Mouse (Mus musculus): Measurements from ENCODE around the gene Mink1. TPM values are rescaled to one million over a fixed set of nuclear protein-coding genes. Genes with fewer than 3 reads are reported as not detected.

Gene Mink1
- polyA plus RNA-seq, 1 experiment from 2014 or later = 18.2 TPM

GRCm38 (mm10) chr11:70654923-70655570 lies 92.4 kb downstream of the Mink1 start:
- WGBS = under 1% methylated on average over 45 of the region's 48 CpGs
- peaks cover 29% of the 10 kb centered on the region for H3K4me1 ChIP-seq (ENCODE audit: control insufficient read depth, insufficient read depth, low read length)
- H3K27me3 ChIP-seq (ENCODE audit: control insufficient read depth, insufficient read depth, low read depth, low read length) = no peaks in the 10 kb centered on the region
- no peaks in the 10 kb centered on the region for H3K9me3 ChIP-seq (replicated peaks; ENCODE audit: control insufficient read depth, low read length, poor library complexity, severe bottlenecking)
- peak overlapping the region; percentile 95 for H3K4me3 ChIP-seq (ENCODE audit: low read depth, low read length)
- ATAC-seq = peak; percentile 47
- H3K9ac ChIP-seq (ENCODE audit: low read depth, low read length) = peak overlapping the region; percentile 94
- peaks cover 11% of the 10 kb centered on the region for H3K36me3 ChIP-seq (ENCODE audit: control insufficient read depth, insufficient read depth, low read length)
- H3K4me2 ChIP-seq (ENCODE audit: low read length) = peak overlapping the region; percentile 83
- H3K27ac ChIP-seq (ENCODE audit: low read length) = peak overlapping the region; percentile 95

GRCm38 (mm10) chr11:70655571-70656455 lies 93.1 kb downstream of the Mink1 start:
- Histone ChIP-seq H3K27ac (ENCODE audit: low read length) (peak overlapping the region; percentile 95), H3K36me3 (ENCODE audit: control insufficient read depth, insufficient read depth, low read length) (peaks cover 5% of the 10 kb centered on the region), H3K4me2 (ENCODE audit: low read length) (peak overlapping the region; percentile 83), H3K9me3 (replicated peaks; ENCODE audit: control insufficient read depth, low read length, poor library complexity, severe bottlenecking) (no peaks in the 10 kb centered on the region), H3K27me3 (ENCODE audit: control insufficient read depth, insufficient read depth, low read depth, low read length) (no peaks in the 10 kb centered on the region), H3K4me3 (ENCODE audit: low read depth, low read length) (peak overlapping the region; percentile 95), H3K9ac (ENCODE audit: low read depth, low read length) (peak overlapping the region; percentile 59), H3K4me1 (ENCODE audit: control insufficient read depth, insufficient read depth, low read length) (peaks cover 29% of the 10 kb centered on the region)
- under 1% methylated on average over 61 of the region's 61 CpGs for WGBS
- ATAC-seq = no peak

GRCm38 (mm10) chr11:70656456-70656927 lies 93.8 kb downstream of the Mink1 start:
- peak overlapping the region; percentile 95; the same call in 1 of the 2 replicates for H3K4me3 ChIP-seq (ENCODE audit: low read depth, low read length)
- H3K9me3 ChIP-seq (replicated peaks; ENCODE audit: control insufficient read depth, low read length, poor library complexity, severe bottlenecking) = no peaks in the 10 kb centered on the region
- WGBS = 8% methylated on average over 16 of the region's 16 CpGs
- peaks cover under 1% of the 10 kb centered on the region; the same call in 1 of the 2 replicates for H3K36me3 ChIP-seq (ENCODE audit: control insufficient read depth, insufficient read depth, low read length)
- peaks cover 29% of the 10 kb centered on the region for H3K4me1 ChIP-seq (ENCODE audit: control insufficient read depth, insufficient read depth, low read length)
- H3K27me3 ChIP-seq (ENCODE audit: control insufficient read depth, insufficient read depth, low read depth, low read length) = no peaks in the 10 kb centered on the region
- ATAC-seq = no peak
- peak overlapping the region; percentile 83 for H3K4me2 ChIP-seq (ENCODE audit: low read length)
- no peak overlapping the region for H3K27ac ChIP-seq (ENCODE audit: low read length)
- 0 out of 2 replicates have a peak overlapping the region, but pooled peaks have one; percentile 21 for H3K9ac ChIP-seq (ENCODE audit: low read depth, low read length)

- Histone ChIP-seq H3K27ac (ENCODE audit: low read length) (no peak within 1 kb of the TSS), H3K4me1 (ENCODE audit: control insufficient read depth, insufficient read depth, low read length) (peaks cover 27% of the 10 kb centered on the region), H3K4me2 (ENCODE audit: low read length) (peak within 1 kb of the TSS; percentile 83), H3K27me3 (ENCODE audit: control insufficient read depth, insufficient read depth, low read depth, low read length) (no peaks in the 10 kb centered on the region), H3K9ac (ENCODE audit: low read depth, low read length) (peak within 1 kb of the TSS; percentile 59), H3K9me3 (replicated peaks; ENCODE audit: control insufficient read depth, low read length, poor library complexity, severe bottlenecking) (no peaks in the 10 kb centered on the region), H3K4me3 (ENCODE audit: low read depth, low read length) (peak within 1 kb of the TSS; percentile 95), H3K36me3 (ENCODE audit: control insufficient read depth, insufficient read depth, low read length) (no peaks in the 10 kb centered on the region)
- no peak for ATAC-seq
- 15% methylated on average over 3 of the region's 3 CpGs for WGBS
Observed at GRCm38 (mm10) chr11:70656964-70657363, 94.3 kb downstream of the Mink1 start, which contains the start of gene Eno3. Gene Eno3 (plus strand): TSS chr11:70657202.

GRCm38 (mm10) chr11:70657573-70657972 lies 94.9 kb downstream of the Mink1 start:
- no peaks in the 10 kb centered on the region for H3K9me3 ChIP-seq (replicated peaks; ENCODE audit: control insufficient read depth, low read length, poor library complexity, severe bottlenecking)
- WGBS = 52% methylated on average over 6 of the region's 6 CpGs

GRCm38 (mm10) chr11:70657991-70658390 lies 95.3 kb downstream of the Mink1 start:
- Histone ChIP-seq H3K36me3 (ENCODE audit: control insufficient read depth, insufficient read depth, low read length) (peaks cover 2% of the 10 kb centered on the region; the same call in 1 of the 2 replicates), H3K9me3 (replicated peaks; ENCODE audit: control insufficient read depth, low read length, poor library complexity, severe bottlenecking) (no peaks in the 10 kb centered on the region), H3K27ac (ENCODE audit: low read length) (no peak overlapping the region), H3K4me1 (ENCODE audit: control insufficient read depth, insufficient read depth, low read length) (peaks cover 17% of the 10 kb centered on the region), H3K4me2 (ENCODE audit: low read length) (no peak overlapping the region), H3K4me3 (ENCODE audit: low read depth, low read length) (no peak overlapping the region), H3K27me3 (ENCODE audit: control insufficient read depth, insufficient read depth, low read depth, low read length) (no peaks in the 10 kb centered on the region), H3K9ac (ENCODE audit: low read depth, low read length) (no peak overlapping the region)
- ATAC-seq = no peak
- WGBS = 65% methylated on average over 9 of the region's 9 CpGs

More at GRCm38 (mm10) chr11:70657573-70657972, 94.9 kb downstream of the Mink1 start:
- H3K4me2 ChIP-seq (ENCODE audit: low read length) = no peak overlapping the region
- no peak overlapping the region for H3K4me3 ChIP-seq (ENCODE audit: low read depth, low read length)
- H3K27ac ChIP-seq (ENCODE audit: low read length) = no peak overlapping the region
- H3K27me3 ChIP-seq (ENCODE audit: control insufficient read depth, insufficient read depth, low read depth, low read length) = no peaks in the 10 kb centered on the region
- no peaks in the 10 kb centered on the region; the same call in 1 of the 2 replicates for H3K36me3 ChIP-seq (ENCODE audit: control insufficient read depth, insufficient read depth, low read length)
- peaks cover 21% of the 10 kb centered on the region for H3K4me1 ChIP-seq (ENCODE audit: control insufficient read depth, insufficient read depth, low read length)
- no peak overlapping the region for H3K9ac ChIP-seq (ENCODE audit: low read depth, low read length)
- no peak for ATAC-seq

GRCm38 (mm10) chr11:70658521-70658920 lies 95.8 kb downstream of the Mink1 start:
- H3K9ac ChIP-seq (ENCODE audit: low read depth, low read length) = no peak overlapping the region
- H3K27me3 ChIP-seq (ENCODE audit: control insufficient read depth, insufficient read depth, low read depth, low read length) = no peaks in the 10 kb centered on the region
- ATAC-seq = no peak
- H3K4me2 ChIP-seq (ENCODE audit: low read length) = no peak overlapping the region
- 91% methylated on average over 5 of the region's 5 CpGs for WGBS
- no peak overlapping the region for H3K4me3 ChIP-seq (ENCODE audit: low read depth, low read length)
- H3K9me3 ChIP-seq (replicated peaks; ENCODE audit: control insufficient read depth, low read length, poor library complexity, severe bottlenecking) = no peaks in the 10 kb centered on the region
- H3K27ac ChIP-seq (ENCODE audit: low read length) = no peak overlapping the region
- peaks cover 14% of the 10 kb centered on the region; the same call in 1 of the 2 replicates for H3K4me1 ChIP-seq (ENCODE audit: control insufficient read depth, insufficient read depth, low read length)
- peaks cover 3% of the 10 kb centered on the region; the same call in 1 of the 2 replicates for H3K36me3 ChIP-seq (ENCODE audit: control insufficient read depth, insufficient read depth, low read length)

GRCm38 (mm10) chr11:70658942-70659341 lies 96.3 kb downstream of the Mink1 start:
- Histone ChIP-seq H3K4me2 (ENCODE audit: low read length) (no peak overlapping the region), H3K27ac (ENCODE audit: low read length) (no peak overlapping the region), H3K9ac (ENCODE audit: low read depth, low read length) (no peak overlapping the region), H3K36me3 (ENCODE audit: control insufficient read depth, insufficient read depth, low read length) (peaks cover 5% of the 10 kb centered on the region), H3K4me1 (ENCODE audit: control insufficient read depth, insufficient read depth, low read length) (peaks cover 14% of the 10 kb centered on the region; the same call in 1 of the 2 replicates), H3K4me3 (ENCODE audit: low read depth, low read length) (no peak overlapping the region), H3K9me3 (replicated peaks; ENCODE audit: control insufficient read depth, low read length, poor library complexity, severe bottlenecking) (no peaks in the 10 kb centered on the region), H3K27me3 (ENCODE audit: control insufficient read depth, insufficient read depth, low read depth, low read length) (no peaks in the 10 kb centered on the region)
- no peak for ATAC-seq
- 81% methylated on average over 8 of the region's 8 CpGs for WGBS
